Mouse (Mus musculus): ENCODE results near the gene Luc7l3.

The Luc7l3 gene

GRCm38 (mm10) chr11:94336551-94336950, 14.8 kb upstream of the Luc7l3 start:
- DNase-seq = no peak

GRCm38 (mm10) chr11:94334386-94334968, 12.7 kb upstream of the Luc7l3 start:
- DNase-seq = no peak

GRCm38 (mm10) chr11:94332726-94333125, 10.9 kb upstream of the Luc7l3 start:
- no peak for DNase-seq

- DNase-seq = no peak
These were observed 8.4 kb upstream of the Luc7l3 start for GRCm38 (mm10) chr11:94330211-94330610.

GRCm38 (mm10) chr11:94329270-94329891, 7.6 kb upstream of the Luc7l3 start:
- peak; percentile 49 for DNase-seq

- no peak for DNase-seq
These were observed 6.8 kb upstream of the Luc7l3 start for GRCm38 (mm10) chr11:94328644-94329025.

GRCm38 (mm10) chr11:94327693-94328643, 6.2 kb upstream of the Luc7l3 start, which contains the start of gene Ankrd40:
Gene Ankrd40 (plus strand): TSS chr11:94328001.
- peak; percentile 94 for DNase-seq

GRCm38 (mm10) chr11:94326961-94327411, 5.2 kb upstream of the Luc7l3 start:
- DNase-seq = no peak

- no peak for DNase-seq
These were observed 2.8 kb upstream of the Luc7l3 start for GRCm38 (mm10) chr11:94324618-94325017.

GRCm38 (mm10) chr11:94323271-94323925, 1.6 kb upstream of the Luc7l3 start:
- no peak for DNase-seq

- DNase-seq = no peak
These were observed 848 bp upstream of the Luc7l3 start for GRCm38 (mm10) chr11:94322636-94323035.

GRCm38 (mm10) chr11:94320969-94321930, 538 bp downstream of the Luc7l3 start:
- DNase-seq = peak; percentile 60

- no peak for DNase-seq
These were observed 3.7 kb downstream of the Luc7l3 start for GRCm38 (mm10) chr11:94318056-94318455.

- no peak for DNase-seq
These were observed 4.3 kb downstream of the Luc7l3 start for GRCm38 (mm10) chr11:94317515-94317914.

- no peak for DNase-seq
These were observed 4.8 kb downstream of the Luc7l3 start for GRCm38 (mm10) chr11:94317014-94317413.

- DNase-seq = no peak
These were observed 5.3 kb downstream of the Luc7l3 start for GRCm38 (mm10) chr11:94316528-94316927.

- no peak for DNase-seq
These were observed 6.5 kb downstream of the Luc7l3 start for GRCm38 (mm10) chr11:94315308-94315707.

GRCm38 (mm10) chr11:94314098-94314652, 7.6 kb downstream of the Luc7l3 start:
- no peak for DNase-seq

- no peak for DNase-seq
These were observed 9.1 kb downstream of the Luc7l3 start for GRCm38 (mm10) chr11:94312733-94313132.

GRCm38 (mm10) chr11:94294996-94295845, 26.6 kb downstream of the Luc7l3 start:
- DNase-seq = no peak

Data from right cerebral cortex, postnatal 14 days (tissue).